Mouse (Mus musculus) inflammation-experienced regulatory T-cells, adult 16 weeks (primary cell): Measurements from ENCODE around the gene Ubash3b. TPM values are rescaled to one million over a fixed set of nuclear protein-coding genes. Genes with fewer than 3 reads are reported as not detected.

Source experiments
- polyA plus RNA-seq: library from polyadenylated mRNA; unstranded; fragments of 100-300 nt; shearing (Covaris generic); gene quantifications from one replicate; pipeline ENCODE4 v1.2.1, GENCODE M21; 2017

Ubash3b gene
- polyA plus RNA-seq, result 23.9 TPM

DNA sequence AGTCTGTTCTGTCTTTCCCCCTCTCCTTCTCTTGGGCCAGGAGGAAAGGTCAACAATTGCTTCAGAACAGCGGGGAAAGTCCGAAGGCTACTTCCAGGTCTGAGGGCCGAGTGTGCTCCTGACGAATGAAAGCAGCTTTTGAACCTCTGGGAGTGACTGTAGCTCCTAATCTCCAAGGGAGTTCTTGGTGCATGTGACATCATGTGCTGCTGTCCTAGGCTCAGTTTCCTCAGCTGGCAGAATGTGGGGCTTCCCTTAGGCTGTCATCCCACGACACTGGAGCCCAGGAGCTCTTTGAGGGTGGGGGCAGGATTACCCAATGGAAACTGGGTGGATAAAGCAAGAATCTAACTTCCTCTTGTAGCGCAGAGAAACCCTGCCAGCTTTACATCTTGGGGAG, at the start of gene Ubash3b:
TSS of gene Ubash3b (minus strand) at position 285 of the 400 bp plus-strand sequence.

DNA sequence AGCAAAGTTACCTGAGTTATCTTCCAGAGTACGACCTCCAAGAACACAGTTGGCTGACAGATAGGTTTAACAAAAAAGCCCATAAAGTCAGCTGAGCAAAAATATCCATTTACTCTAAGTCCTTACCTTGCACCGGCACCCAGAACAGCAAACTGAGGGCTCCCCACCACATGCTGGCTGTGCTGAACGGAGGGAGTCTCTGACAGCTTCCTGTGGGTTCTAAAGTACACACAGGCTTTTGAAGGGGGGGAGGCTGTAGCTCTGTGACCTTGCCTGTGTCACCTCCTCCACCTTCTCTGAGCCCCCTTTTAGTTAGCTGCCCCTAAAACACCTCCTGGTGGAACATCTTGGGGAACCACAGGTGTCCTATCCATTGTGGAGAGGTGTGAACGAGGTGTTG, 157.1 kb downstream of the Ubash3b start, which contains the start of gene Crtam:
TSS of gene Crtam (minus strand) at position 214 of the 400 bp plus-strand sequence.

DNA sequence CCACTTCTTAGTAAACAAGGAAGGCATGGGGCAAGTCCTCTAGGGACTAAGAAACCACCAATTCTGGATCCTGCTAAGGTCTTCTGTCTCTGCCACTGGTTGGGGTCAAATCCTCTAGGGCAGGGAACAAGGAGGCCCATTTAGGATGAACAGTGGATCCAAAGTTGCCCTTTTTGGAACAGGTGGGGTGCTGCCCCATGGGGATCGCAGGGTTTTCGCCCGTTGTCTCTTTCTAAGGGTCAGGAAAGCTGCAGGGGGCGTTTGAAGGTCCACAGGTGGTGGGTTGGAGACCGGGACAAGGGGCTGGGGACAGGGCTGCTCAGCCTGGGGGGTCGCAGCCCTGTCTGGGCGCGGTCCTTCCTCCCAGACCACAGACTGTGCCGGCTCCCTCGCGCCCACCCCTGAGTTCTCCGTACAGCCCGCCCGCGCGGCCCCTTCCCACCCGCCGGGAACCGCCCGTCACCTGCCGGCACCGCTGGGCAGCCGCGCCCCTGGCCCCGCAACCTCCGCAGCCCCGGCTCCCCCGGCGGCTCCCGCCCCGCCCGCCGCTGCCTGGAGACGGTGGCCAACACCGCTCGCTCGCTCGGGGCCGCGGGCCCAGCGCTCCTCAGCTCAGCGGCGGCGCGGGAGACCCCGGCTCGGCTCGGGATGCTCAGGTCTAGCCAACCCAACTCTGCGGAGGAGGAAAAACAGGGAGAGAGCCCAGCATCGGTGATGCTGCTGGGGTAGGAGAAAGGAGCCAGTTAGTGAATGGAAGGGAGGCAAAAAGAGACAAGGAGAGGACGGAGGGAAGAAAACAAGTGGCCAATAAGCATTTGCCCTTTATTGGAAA, 197.7 kb downstream of the Ubash3b start, which contains the start of gene Jhy:
TSS of gene Jhy (minus strand) at position 533 of the 832 bp plus-strand sequence.

Other genes with a start within 250 kb of the Ubash3b start
- gene Jhy, start 197.6 kb downstream of the Ubash3b start, polyA plus RNA-seq, result not detected
- 3.1 TPM for gene Crtam, start 157.1 kb downstream of the Ubash3b start, polyA plus RNA-seq